Mouse (Mus musculus) layer of hippocampus, postnatal 10 days (tissue): Measurements from ENCODE around the gene Enah. TPM values are rescaled to one million over a fixed set of nuclear protein-coding genes. Genes with fewer than 3 reads are reported as not detected.

Source experiments
- DNase-seq, 2 experiments: peaks; one replicate each; pipeline ENCODE4 v3.0.0; 2021; ENCODE audit warnings: low spot score in 2 of 2
- total RNA-seq, 2 experiments: library from RNA; stranded (reverse); gene quantifications; 2 replicates each; pipeline ENCODE4 v1.2.3; 2021

Enah gene
- total RNA-seq, 2 experiments from 2014 or later = 173 to 184 TPM

GRCm38 (mm10) chr1:182028231-182029210 is 8.7 kb upstream of the Enah start:
- no peak for DNase-seq

- no peak for DNase-seq
These were observed 7.7 kb upstream of the Enah start for GRCm38 (mm10) chr1:182027426-182027979.

- DNase-seq = no peak
These were observed 7.0 kb upstream of the Enah start for GRCm38 (mm10) chr1:182026821-182027220.

GRCm38 (mm10) chr1:182026120-182026519 is 6.3 kb upstream of the Enah start:
- no peak for DNase-seq

GRCm38 (mm10) chr1:182021691-182022299 is 2.0 kb upstream of the Enah start:
- no peak for DNase-seq

- peak; percentile 32 to 42 for DNase-seq
These were observed 1.2 kb upstream of the Enah start for GRCm38 (mm10) chr1:182020831-182021460.

- DNase-seq = peak; percentile 50 to 68
These were observed 394 bp downstream of the Enah start for GRCm38 (mm10) chr1:182019266-182019925.

GRCm38 (mm10) chr1:182018397-182019265 is 1.2 kb downstream of the Enah start:
- peak; percentile 52 to 57 for DNase-seq

- no peak for DNase-seq
These were observed 14.0 kb downstream of the Enah start for GRCm38 (mm10) chr1:182005831-182006230.

GRCm38 (mm10) chr1:181998673-181999072 is 21.1 kb downstream of the Enah start:
- DNase-seq = no peak

GRCm38 (mm10) chr1:181997791-181998190 is 22.0 kb downstream of the Enah start:
- DNase-seq = no peak

GRCm38 (mm10) chr1:181993597-181993996 is 26.2 kb downstream of the Enah start:
- DNase-seq = no peak

- no peak for DNase-seq
These were observed 31.4 kb downstream of the Enah start for GRCm38 (mm10) chr1:181988367-181988766.

- DNase-seq = no peak
These were observed 32.6 kb downstream of the Enah start for GRCm38 (mm10) chr1:181987226-181987625.

GRCm38 (mm10) chr1:181985880-181986279 is 33.9 kb downstream of the Enah start:
- DNase-seq = no peak

- DNase-seq = no peak
These were observed 35.0 kb downstream of the Enah start for GRCm38 (mm10) chr1:181984811-181985210.

GRCm38 (mm10) chr1:181980017-181980719 is 39.6 kb downstream of the Enah start:
- no peak for DNase-seq

- no peak for DNase-seq
These were observed 44.3 kb downstream of the Enah start for GRCm38 (mm10) chr1:181975510-181975909.

- no peak for DNase-seq
These were observed 44.9 kb downstream of the Enah start for GRCm38 (mm10) chr1:181974897-181975296.
